Mouse (Mus musculus) kidney, postnatal 0 days (tissue): ENCODE results near the gene Dnajc30. TPM values are rescaled to one million over a fixed set of nuclear protein-coding genes. Genes with fewer than 3 reads are reported as not detected.
"Not testable (repeated sequence)": the region's sequence is repeated elsewhere in the genome, so short reads cannot be mapped to it uniquely, and the experiment has no call there.

Experiments used
- ATAC-seq: fragments of 200-750 bp; cut with Nextera tagmentation; replicated peaks from 2 replicates; pipeline ENCODE4 v1.8.0; 2017; ENCODE audit warnings: low read depth, moderate number of reproducible peaks, moderate TSS enrichment, moderate library complexity; ENCODE audit not compliant: low FRiP score
- DNase-seq: peaks from one replicate; pipeline ENCODE4 v3.0.0-alpha.2; 2016; ENCODE audit warnings: low spot score
- H3K27ac ChIP-seq: fragments of 300-500 bp; sonication (generic); 2 replicates; pipeline ENCODE4 v1.5.1; 2014; ENCODE audit warnings: mild to moderate bottlenecking
- H3K27me3 ChIP-seq: fragments of 300-500 bp; sonication (generic); 2 replicates; pipeline ENCODE4 v1.6.1; 2014; ENCODE audit warnings: low read length, mixed read lengths; ENCODE audit not compliant: insufficient read depth
- H3K36me3 ChIP-seq: fragments of 300-500 bp; sonication (generic); 2 replicates; pipeline ENCODE4 v1.6.1; 2014; ENCODE audit warnings: low read length, mixed read lengths; ENCODE audit not compliant: insufficient read depth
- H3K4me1 ChIP-seq: fragments of 300-500 bp; sonication (generic); replicated peaks from 2 replicates; pipeline ENCODE4 v1.6.1; 2014; ENCODE audit warnings: antibody characterized with exemption, low read length, mixed read lengths; ENCODE audit not compliant: insufficient read depth
- H3K4me2 ChIP-seq: fragments of 300-500 bp; sonication (generic); 2 replicates; pipeline ENCODE4 v1.6.1; 2014; ENCODE audit warnings: mild to moderate bottlenecking, low read length, moderate library complexity, mixed read lengths
- H3K4me3 ChIP-seq: fragments of 300-500 bp; sonication (generic); replicated peaks from 2 replicates; pipeline ENCODE4 v1.5.1; 2014; ENCODE audit warnings: low read depth, low read length
- H3K9ac ChIP-seq: fragments of 300-500 bp; sonication (generic); 2 replicates; pipeline ENCODE4 v1.6.1; 2014; ENCODE audit warnings: low read depth, low read length
- H3K9me3 ChIP-seq: fragments of 300-500 bp; sonication (generic); replicated peaks from 2 replicates; pipeline ENCODE4 v1.6.1; 2016; ENCODE audit warnings: low read length, inconsistent platforms, mixed read lengths
- CTCF ChIP-seq: IDR thresholded peaks from 2 replicates; pipeline ENCODE4 v1.5.1; 2016; ENCODE audit warnings: antibody characterized with exemption, low read depth, mild to moderate bottlenecking, moderate library complexity
- WGBS: fragments of 180-500 bp; shearing (Covaris S2); extraction: QIAGEN DNeasy Blood & Tissue Kit; methylation state at CpG from one replicate; pipeline ENCODE4 v1.1.7; 2014; 5-methylcytosine and 5-hydroxymethylcytosine counted together
- polyA plus RNA-seq: library from polyadenylated mRNA; unstranded; fragments of >200 nt; fragmentation: Nextera tagmentation; extraction: Ambion mirVana; gene quantifications from 2 replicates; pipeline ENCODE4 v1.2.1, GENCODE M21; 2015

The Dnajc30 gene
- polyA plus RNA-seq, 1 experiment from 2014 or later = 42.4 TPM

DNA sequence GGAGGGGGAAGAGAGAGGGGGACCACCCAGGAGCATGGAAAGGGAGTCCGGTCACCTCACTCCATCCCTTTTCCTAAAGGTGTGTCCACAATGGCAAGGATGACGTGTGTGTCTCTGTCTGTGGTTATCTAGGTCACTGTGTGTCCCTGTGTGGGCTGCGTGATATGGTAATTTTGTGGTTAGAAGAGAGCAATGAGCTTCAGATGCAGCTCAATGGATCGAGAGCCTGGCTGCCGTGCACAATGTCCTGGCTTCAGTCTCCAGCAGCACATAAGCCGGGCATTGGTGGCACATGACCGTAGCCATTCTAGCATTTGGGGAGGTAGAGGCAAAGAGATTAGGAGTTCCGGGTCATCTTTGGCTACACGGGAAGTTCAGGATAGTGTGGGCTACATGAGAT is 24.5 kb upstream of the Dnajc30 start:
- Histone ChIP-seq H3K4me2 (no peak overlapping the region), H3K4me1 (no peaks in the 10 kb centered on the region), H3K27ac (no peak overlapping the region), H3K4me3 (no peak overlapping the region), H3K36me3 (0 out of 2 replicates have a peak, but pooled peaks cover 7% of the 10 kb centered on the region), H3K9me3 (no peaks in the 10 kb centered on the region), H3K9ac (no peak overlapping the region), H3K27me3 (no peaks in the 10 kb centered on the region)
- 87% methylated on average over 9 of the region's 9 CpGs for WGBS
- ATAC-seq = no peak
- no peak for DNase-seq
- TF ChIP-seq CTCF = no peak

DNA sequence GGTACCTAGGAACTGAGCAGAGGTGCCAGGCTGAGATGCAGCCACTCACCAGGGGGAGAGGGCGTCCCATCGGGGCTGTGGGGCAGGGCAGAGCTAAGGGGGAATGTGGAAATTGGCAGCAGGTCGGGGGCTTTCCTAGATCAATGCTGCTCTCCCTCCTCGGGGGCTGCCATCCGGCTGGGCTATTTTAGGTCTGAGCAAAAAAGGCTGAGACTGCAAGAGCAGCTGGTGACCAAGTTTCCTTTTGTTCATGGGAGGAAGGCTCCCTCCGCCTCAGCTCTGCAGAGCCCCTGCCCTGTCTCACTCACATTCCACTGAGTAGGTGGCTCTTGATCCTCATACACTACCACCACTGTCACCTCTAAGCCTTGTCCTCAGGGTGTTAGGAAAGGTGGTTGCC is 23.9 kb upstream of the Dnajc30 start:
- H3K9ac ChIP-seq = no peak overlapping the region
- no peaks in the 10 kb centered on the region for H3K4me1 ChIP-seq
- ATAC-seq (no peak), DNase-seq (no peak)
- no peak for TF ChIP-seq CTCF
- H3K27me3 ChIP-seq = no peaks in the 10 kb centered on the region
- no peak overlapping the region for H3K27ac ChIP-seq
- H3K4me3 ChIP-seq = no peak overlapping the region
- H3K4me2 ChIP-seq = no peak overlapping the region
- 0 out of 2 replicates have a peak, but pooled peaks cover 7% of the 10 kb centered on the region for H3K36me3 ChIP-seq
- H3K9me3 ChIP-seq = no peaks in the 10 kb centered on the region
- WGBS = 64% methylated on average over 6 of the region's 6 CpGs

DNA sequence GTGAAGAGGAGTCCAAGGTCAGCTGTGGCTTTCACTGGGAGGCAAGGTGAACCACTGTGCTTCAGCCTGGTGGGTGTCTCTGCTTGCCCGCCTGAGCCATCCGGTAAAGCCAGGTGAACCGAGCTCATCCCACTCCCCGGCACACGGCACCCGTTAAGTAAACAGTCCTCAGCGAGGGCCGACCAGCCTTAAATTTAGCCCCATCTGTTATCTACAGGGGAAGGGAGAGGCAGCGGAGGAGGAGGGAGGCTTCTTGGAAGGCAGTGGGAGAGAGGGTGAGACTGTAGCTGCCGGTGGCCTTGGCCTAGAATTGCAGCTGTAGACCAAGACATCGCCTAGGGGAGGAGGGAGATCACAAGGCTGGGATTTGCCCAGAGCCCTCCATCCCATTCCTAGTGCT is 23.2 kb upstream of the Dnajc30 start:
- no peaks in the 10 kb centered on the region for H3K4me1 ChIP-seq
- no peak overlapping the region for H3K9ac ChIP-seq
- WGBS = 57% methylated on average over 11 of the region's 11 CpGs
- no peaks in the 10 kb centered on the region for H3K9me3 ChIP-seq
- peaks cover 10% of the 10 kb centered on the region; the same call in 1 of the 2 replicates for H3K36me3 ChIP-seq
- no peaks in the 10 kb centered on the region for H3K27me3 ChIP-seq
- H3K4me2 ChIP-seq = no peak overlapping the region
- no peak overlapping the region for H3K27ac ChIP-seq
- H3K4me3 ChIP-seq = no peak overlapping the region
- no peak for TF ChIP-seq CTCF
- ATAC-seq = no peak
- no peak for DNase-seq

DNA sequence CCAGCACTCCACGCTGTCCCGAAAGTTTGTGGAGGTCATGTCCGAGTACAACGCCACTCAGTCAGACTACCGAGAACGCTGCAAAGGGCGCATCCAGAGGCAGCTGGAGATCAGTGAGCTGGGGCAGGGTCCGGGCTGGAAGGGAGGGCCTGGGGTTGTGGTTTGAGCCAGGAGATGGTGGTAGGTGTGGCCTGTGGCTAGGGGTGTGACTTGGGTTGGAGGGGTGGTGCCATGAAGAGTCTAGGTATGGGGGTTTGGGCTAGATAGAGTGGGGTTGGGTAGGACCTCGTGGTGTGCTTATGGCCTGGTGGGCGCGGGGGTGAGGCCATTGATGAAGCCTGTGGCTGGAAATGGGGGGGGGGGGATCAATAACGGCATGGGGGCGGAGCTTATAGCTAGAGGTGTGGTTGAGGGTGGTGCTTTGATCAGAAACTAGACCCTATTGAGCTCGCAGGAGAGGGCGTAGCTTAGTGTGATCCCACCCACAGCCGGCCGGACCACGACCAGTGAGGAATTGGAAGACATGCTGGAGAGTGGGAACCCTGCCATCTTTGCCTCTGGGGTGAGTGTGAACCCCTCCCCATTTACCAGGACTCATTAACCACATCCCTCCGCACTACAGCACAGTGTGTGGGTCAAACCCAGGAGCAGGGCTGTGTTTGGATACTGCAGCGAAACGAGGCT is 21.8 kb upstream of the Dnajc30 start:
- no peak overlapping the region for H3K4me2 ChIP-seq
- DNase-seq = no peak
- peaks cover 11% of the 10 kb centered on the region; the same call in 1 of the 2 replicates for H3K36me3 ChIP-seq
- H3K4me3 ChIP-seq = no peak overlapping the region
- H3K27me3 ChIP-seq = no peaks in the 10 kb centered on the region
- H3K27ac ChIP-seq = no peak overlapping the region
- H3K4me1 ChIP-seq = no peaks in the 10 kb centered on the region
- WGBS = 47% methylated on average over 21 of the region's 21 CpGs
- H3K9ac ChIP-seq = no peak overlapping the region
- TF ChIP-seq CTCF = no peak
- H3K9me3 ChIP-seq = no peaks in the 10 kb centered on the region
- peak; percentile 65 for ATAC-seq

DNA sequence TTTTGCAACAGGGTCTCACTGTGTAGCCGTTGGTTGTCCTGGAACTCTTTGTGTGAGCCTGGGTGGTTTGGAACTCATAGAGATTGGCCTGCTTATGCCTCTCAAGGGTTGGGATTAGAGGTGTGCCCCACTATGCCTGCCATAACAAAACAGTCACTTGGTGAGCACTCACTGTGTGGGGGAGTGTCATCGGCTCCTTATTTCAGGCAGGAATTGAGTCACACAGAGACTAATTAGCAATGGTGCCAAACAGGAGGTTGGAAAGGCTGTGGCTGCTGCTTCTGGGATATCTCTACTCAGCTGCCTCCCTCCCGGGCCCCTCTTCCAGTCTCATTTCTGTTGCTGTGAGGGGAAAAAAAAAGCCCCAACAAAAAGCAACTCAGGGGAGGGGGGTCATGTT is 19.4 kb upstream of the Dnajc30 start:
- no peaks in the 10 kb centered on the region for H3K27me3 ChIP-seq
- no peaks in the 10 kb centered on the region for H3K4me1 ChIP-seq
- no peak overlapping the region for H3K9ac ChIP-seq
- H3K4me3 ChIP-seq = no peak overlapping the region
- H3K36me3 ChIP-seq = peaks cover 4% of the 10 kb centered on the region; the same call in 1 of the 2 replicates
- 89% methylated on average over 3 of the region's 3 CpGs for WGBS
- TF ChIP-seq CTCF = no peak
- ATAC-seq = no peak
- H3K9me3 ChIP-seq = no peaks in the 10 kb centered on the region
- no peak for DNase-seq
- no peak overlapping the region for H3K27ac ChIP-seq
- H3K4me2 ChIP-seq = no peak overlapping the region

DNA sequence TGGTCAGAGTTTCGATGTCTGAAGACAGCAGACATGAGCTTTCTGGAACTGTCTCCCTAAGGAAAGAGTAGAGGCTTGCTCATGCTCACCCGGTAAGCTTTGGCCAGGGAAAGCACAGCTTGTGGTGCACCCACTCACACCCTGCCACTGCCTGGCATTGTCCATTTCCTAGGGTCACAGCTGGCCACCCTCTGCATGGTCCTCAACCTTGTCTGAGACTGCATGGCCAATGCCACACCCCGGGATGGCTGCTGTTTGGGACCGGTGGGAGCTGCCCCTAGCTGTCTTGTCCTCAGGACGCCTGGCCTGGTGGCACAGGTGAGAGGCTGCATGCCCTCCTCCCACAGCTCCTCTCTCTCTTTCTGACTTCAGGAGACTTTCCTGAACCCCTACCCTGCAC is 15.5 kb upstream of the Dnajc30 start:
- no peak overlapping the region for H3K27ac ChIP-seq
- no peaks in the 10 kb centered on the region for H3K27me3 ChIP-seq
- peaks cover 13% of the 10 kb centered on the region; the same call in 1 of the 2 replicates for H3K36me3 ChIP-seq
- WGBS = 91% methylated on average over 5 of the region's 5 CpGs
- H3K9me3 ChIP-seq = no peaks in the 10 kb centered on the region
- no peak overlapping the region for H3K4me2 ChIP-seq
- no peak overlapping the region for H3K4me3 ChIP-seq
- no peak for TF ChIP-seq CTCF
- no peak for ATAC-seq
- no peaks in the 10 kb centered on the region for H3K4me1 ChIP-seq
- no peak overlapping the region for H3K9ac ChIP-seq
- DNase-seq = no peak

DNA sequence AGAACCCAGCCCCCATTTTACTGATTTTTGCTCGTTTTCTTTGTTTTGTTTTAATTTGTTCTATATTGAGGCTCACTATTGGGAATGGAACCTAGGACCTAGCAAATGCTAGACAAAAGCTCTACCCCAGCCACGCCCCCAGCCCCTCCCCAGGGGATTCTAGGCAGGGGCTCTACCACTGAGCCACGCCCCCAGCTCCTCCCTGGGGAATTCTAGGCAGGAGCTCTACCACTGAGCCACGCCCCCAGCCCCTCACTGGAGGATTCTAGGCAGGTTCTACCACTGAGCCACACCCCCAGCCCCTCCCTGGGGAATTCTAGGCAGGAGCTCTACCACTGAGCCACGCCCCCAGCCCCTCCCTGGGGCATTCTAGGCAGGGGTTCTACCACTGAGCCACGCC is 14.7 kb upstream of the Dnajc30 start:
- H3K27ac ChIP-seq, H3K4me3 ChIP-seq, ATAC-seq, H3K4me1 ChIP-seq, H3K9ac ChIP-seq, H3K27me3 ChIP-seq, H3K4me2 ChIP-seq, H3K9me3 ChIP-seq, DNase-seq: not testable (repeated sequence)
- 94% methylated on average over 6 of the region's 6 CpGs for WGBS
- H3K36me3 ChIP-seq = peaks cover 20% of the 10 kb centered on the region
